Mouse (Mus musculus): Measurements from ENCODE around the gene Otx1.

DNA sequence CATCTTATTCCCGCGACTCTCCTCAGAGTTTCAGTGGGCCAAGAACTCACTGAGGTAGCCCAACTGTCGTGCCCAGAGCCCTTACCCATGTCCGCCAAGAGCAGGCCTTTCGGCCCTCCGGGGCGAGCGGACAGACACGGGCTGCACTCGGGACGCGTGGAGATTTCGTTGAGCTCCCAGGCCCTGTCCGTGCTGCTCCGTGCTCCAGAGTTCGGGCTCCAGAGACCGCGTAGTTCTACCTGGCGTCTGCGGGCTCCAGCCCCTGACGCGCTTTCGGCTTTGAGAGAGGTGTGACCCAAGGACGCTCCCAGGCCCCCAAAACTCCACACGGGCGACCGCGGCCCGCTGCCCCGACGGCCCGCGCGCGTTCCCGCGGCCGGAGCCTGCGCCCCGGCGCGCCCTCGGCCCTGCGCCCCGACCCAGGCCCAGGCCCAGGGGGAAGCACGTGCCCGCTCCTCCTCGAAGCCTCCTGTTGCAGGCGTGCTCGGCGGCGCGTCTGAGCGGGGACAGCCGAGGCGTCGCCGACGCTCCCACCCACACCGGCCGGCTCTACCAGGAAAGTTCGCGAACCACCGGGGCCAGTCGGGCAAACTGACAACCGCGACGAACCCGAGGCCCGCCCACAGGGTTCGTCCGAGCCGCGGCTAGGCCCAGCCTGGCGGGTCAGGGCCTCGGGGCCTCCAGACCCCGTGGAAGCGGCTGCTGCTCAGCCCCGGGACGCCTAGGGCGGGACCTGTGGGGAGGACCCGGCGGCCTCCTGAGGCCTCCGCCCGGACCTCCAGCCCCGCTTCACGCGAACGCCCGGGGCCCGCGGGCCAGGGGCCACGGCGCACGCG lies 9.7 kb downstream of the Otx1 start:
- TF ChIP-seq CTCF (IDR thresholded peaks at IDR 0.05; ENCODE audit: low read depth, low read length) (no peak), POLR2A (IDR thresholded peaks at IDR 0.05; ENCODE audit: insufficient read depth, low read length) (no peak), EP300 (IDR thresholded peaks at IDR 0.05; ENCODE audit: insufficient read depth, low read depth, low read length) (no peak)

Data from ES-Bruce4 (cell line).